Mouse (Mus musculus) adrenal gland, adult 18-20 months (tissue): ENCODE data around the gene Prr7. TPM values are rescaled to one million over a fixed set of nuclear protein-coding genes. Genes with fewer than 3 reads are reported as not detected.

Experiments
- DNase-seq, 2 experiments: peaks; one replicate each; pipeline ENCODE4 v3.0.0; 2021 to 2022; ENCODE audit warnings: low spot score in 2 of 2
- total RNA-seq, 2 experiments: library from RNA; stranded (reverse); gene quantifications; 1 replicate in 1 of 2; 2 replicates in 1 of 2; pipeline ENCODE4 v1.2.3; 2021

Prr7 gene
- total RNA-seq, 2 experiments from 2014 or later: 1.9 to 2.2 TPM

DNA sequence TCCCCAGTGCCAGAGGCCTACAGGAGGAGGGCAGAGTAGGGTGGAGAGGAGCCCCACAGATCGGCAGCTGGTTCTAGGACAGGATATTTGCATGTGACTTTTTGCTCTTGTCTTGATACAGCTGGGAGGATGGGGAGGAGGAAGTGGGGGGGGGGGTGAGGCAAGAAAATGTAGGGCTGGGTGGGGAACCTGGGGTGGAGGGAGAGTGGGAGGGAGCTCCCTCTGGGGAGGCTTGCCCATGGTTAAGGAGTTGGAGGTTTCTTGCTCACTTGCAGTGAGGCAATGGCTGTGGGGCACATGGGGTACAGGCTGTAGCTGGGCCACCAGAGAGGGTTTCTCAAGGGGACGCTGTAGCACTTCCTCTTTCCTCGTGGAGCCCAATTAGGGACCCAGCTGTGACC, 16.5 kb upstream of the Prr7 start:
- DNase-seq: no peak

DNA sequence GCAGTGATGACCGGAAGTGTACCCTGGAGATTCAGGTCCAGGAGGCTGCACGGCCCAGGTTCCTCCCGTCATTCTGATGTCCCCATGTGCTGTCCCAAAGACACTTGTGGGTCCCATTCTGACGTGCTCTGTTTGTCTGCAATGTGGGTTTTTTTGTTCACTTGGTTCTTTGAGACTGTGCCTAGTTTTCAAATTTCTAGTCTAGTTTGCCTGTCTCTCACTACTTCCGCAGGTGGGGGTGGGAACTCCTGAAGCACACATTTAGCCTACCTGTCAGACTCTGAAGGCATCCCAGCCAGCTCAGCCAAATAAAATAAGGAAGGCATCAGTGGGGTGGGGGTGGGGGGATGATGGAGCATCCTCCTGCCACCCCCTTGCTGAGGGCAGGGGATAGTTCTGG, 15.9 kb upstream of the Prr7 start:
- no peak for DNase-seq

DNA sequence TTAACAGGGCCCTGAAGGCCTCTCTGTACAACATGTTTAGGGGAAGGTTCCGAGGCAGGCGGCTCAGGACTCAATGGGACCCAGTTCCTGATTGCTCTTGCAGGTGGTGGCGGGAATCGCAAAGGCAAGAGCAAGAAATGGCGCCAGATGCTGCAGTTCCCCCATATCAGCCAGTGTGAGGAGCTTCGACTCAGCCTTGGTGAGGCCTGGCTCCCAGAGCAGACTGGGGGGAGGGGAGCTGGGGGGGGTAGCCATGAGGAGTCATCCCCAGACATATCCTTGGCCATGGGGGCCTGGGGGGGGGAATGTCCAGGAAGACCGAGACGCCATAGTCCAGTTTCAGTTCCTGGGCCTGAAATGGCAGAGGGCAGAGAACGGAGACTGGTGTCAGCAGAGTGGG, 14.9 kb upstream of the Prr7 start:
- DNase-seq: no peak

DNA sequence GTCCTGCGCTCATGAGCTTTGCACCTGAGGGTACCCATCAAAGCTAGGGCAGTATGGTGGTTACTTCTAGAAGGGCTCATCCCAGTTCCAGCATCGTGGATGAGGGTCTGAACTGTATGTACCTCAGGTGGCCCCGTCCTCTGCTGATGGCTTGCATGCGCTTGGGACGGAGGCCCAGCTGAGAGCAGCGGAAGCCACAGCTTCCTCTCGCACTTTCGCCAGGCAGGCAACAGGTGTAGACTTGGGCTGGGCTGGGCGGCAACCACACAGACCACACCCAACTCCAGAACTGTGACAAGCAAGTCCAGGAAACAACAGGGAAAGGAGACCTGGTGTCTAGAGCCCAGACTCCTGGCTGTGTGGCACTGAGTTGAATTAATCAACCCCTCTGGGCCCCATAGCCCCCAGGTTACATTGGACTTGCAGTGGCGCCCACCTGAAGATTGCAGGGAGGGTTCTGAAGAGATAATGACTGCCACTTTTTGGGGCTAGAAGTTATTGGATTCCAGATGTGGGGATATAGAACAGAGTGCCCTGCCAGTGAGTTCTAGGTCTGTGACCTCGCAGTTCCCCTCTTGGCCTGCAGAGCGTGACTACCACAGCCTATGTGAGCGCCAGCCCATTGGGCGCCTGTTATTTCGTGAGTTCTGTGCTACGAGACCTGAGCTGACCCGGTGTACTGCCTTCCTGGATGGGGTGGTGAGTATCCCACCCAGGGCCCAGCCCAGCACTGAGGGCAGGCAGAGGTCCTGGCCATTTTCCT, 14.2 kb upstream of the Prr7 start:
- DNase-seq: no peak

DNA sequence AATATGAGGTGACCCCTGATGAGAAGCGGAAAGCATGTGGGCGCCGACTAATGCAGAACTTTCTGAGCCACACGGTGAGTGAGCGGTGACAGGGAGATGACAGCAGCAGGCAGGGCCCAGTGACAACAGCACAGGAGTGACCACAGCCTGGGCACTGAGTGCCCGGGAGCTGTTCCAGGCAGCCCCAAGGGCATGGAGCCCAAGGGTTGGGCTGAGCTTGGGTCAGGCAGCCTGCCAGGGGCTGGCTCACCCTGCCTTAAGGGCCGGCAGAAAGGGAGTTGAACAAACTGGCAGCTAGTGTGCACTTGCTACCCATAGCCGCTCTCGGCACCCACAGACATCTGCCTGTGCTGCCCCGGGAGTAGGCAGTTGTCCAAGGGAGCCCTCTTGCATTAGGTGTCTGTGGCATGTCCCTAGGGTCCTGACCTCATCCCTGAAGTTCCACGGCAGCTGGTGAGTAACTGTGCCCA, 13.5 kb upstream of the Prr7 start:
- peak; percentile 59 to 63 for DNase-seq

DNA sequence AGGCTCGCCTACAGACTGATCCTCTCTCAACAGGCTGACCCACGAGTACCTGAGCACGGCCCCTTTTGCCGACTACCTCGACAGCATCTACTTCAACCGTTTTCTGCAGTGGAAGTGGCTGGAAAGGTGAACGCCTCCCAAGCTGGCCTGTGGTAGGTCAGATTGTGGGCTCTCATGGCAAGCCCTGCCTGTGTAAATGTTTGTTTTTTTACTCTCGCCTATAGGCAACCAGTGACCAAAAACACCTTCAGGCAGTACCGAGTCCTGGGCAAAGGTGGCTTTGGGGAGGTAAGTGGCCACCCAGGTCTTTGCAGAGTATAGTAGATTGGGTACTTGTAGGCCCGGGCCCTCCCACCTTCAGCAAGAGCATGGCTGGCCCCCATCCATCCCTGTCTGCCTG, 12.8 kb upstream of the Prr7 start:
- DNase-seq: no peak

- no peak for DNase-seq
Measured at GRCm38 (mm10) chr13:55451785-55452549, 12.1 kb upstream of the Prr7 start.

DNA sequence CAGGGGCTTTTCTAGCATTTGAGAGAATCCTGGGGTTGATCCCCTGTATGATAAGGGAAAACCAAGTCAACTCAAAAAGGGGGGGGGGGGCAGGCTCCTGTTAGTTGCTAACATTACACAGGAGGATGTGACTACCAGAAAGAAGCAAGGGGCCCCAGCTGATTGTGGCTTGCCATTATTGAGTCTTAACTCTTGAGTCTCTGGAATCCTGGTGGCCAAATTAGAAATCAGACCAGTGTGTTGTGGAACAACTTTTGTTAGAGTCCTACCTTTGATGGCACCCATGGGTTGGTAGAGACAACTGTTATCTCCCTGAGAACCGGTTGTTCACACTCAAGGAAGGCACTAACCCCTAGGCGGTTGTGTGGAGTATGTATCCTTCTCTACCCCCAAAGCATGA, 1.1 kb upstream of the Prr7 start:
- DNase-seq: no peak

DNA sequence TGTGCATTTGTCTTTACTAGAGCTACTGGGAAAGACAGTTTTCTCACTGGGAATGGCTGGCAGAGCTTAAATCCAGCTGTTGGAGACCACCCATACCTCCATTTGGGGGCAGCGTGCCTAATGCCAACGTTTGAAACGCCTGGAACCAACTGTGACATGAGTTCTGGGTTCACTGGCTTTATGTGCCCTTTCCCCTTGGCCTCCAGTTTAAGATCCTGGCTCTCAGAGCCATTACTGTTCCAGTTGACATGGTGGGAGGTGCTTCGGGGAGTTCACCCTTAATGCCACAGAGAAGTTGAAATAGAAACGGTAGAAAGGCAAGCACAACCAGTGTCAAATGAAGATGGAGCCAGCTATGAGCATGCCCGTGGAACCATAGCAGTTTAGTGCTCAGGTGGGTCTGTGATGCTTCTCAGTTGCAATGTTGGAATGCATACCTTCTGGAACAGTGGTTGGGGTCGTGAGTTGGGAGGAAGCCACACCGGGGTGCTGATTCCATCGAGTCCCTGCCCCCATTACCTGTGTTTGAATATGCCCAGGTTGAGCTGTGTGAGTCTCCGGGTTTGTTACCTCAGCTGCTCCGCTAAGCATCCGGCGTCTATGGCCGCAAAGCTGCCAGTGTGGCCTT, 554 bp upstream of the Prr7 start:
- no peak for DNase-seq

DNA sequence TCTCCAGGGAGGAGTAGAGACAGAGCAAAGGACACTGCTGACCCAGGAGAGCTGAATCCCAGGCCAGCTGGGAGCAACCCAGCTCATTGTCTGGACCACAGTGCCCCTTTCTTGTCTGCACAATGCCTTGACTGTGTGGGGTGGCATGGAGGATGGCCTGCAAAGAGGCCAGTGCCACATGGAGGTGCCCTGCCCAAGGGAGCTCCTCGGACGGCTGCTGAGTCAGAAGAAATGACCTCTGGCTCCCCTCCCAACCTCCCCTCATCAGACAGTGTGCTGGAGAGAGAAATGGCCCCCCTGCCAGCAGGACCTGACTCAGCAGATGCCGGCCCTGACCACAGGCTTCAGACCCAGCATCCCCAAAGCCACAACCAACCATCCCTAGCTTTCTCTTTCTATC, 1.1 kb downstream of the Prr7 start:
- DNase-seq: no peak

GRCm38 (mm10) chr13:55465830-55466440, 1.9 kb downstream of the Prr7 start:
- no peak for DNase-seq

DNA sequence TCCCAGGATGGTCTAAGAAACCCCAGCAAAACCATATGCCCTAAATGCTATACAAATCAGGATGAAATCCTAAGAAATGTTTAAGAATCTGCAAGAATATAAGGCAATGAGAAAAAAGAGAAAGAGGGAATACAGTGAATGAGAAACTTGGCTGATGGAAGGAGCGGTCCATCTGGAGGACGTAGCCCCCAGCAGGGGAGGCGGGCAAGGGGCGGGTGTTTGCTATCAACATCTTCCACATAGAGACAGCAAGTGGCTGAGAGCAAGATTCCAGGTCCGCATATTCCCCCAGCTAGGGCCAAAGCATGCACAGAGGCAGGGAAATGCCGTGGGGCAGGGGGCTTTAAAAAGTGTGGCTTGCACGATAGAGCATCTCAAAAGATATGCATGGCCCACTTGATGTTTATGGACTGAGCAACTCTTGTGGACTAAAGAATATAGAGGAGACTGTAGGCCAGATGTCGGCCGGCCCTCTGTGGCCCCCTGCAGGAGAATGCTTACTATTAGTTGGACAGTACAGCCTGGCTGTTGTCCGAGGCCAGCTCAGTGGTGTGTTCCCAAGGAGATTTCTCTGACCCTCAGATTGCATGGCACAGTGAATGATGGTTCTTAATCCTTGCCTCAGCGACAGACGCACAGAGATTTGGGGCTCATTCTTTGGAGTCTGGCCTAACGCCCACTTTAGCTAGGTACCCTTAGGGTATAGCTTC, 4.9 kb downstream of the Prr7 start:
- no peak for DNase-seq

GRCm38 (mm10) chr13:55470372-55470771, 6.3 kb downstream of the Prr7 start:
- DNase-seq: no peak

DNA sequence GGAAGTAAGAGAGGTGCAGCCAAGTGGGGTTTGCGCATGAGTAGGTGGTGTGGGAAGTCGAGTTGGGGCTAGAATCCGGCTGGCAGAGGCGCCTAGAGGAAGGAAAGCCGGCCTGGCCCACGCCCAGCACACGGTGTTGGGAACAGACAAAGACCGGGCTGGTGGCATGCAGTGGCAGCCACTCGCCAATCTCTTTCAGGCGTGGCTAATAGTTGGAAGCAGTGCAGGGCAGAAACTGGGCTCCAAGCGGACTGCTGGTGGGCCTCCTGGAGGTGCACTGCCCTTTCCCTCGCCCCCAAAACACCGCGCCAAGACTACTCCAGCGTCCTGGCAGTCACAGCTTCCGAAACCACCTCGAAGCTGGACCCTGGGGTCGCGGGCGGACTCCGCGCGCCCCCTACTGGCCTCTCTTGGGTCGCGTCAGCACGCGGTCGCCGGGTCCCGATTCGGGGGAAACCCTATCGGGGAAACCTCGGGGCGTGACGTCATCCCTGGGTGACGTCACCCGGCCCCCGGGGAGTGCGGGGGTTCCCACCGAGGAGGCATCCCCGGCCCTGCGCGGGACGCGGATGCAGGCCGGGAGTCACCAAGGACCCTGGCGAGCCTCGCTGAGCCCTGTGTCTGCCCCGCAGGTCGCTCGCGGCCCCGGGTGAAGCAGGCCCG, 7.2 kb downstream of the Prr7 start:
- DNase-seq: peak; percentile 86 to 89

GRCm38 (mm10) chr13:55471819-55472131, 7.7 kb downstream of the Prr7 start:
- no peak for DNase-seq

DNA sequence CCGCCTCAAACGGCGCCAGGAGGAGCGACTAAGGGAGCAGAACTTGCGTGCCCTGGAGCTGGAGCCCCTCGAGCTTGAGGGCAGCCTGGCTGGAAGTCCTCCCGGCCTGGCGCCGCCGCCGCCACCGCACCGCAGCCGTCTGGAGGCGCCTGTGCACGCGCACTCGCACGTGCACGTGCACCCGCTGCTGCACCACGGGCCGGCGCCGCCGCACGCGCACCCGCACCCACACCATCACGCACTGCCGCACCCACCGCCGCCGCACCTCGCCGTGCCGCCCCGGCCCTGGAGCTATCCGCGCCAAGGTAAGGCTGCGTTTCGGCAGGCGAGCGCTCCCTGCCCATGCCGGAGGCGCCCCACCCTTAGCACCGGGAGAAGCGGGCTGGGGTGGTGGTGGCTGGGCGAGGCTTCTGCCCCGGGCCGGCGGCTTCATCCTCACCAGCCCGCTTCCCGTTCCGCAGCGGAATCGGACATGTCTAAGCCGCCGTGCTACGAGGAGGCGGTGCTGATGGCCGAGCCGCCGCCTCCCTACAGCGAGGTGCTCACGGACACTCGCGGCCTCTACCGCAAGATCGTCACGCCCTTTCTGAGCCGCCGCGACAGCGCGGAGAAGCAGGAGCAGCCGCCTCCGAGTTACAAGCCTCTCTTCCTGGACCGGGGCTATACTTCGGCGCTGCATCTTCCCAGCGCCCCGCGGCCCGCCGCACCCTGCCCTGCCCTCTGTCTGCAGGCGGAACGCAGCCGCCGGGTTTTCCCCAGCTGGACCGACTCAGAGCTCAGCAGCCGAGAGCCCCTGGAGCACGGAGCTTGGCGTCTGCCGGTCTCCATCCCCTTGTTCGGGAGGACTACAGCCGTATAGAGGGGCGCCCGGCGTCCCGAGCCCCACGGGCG, 8.3 kb downstream of the Prr7 start:
- DNase-seq: peak; percentile 50 to 58

GRCm38 (mm10) chr13:55473076-55473831, 9.2 kb downstream of the Prr7 start:
- DNase-seq: no peak

DNA sequence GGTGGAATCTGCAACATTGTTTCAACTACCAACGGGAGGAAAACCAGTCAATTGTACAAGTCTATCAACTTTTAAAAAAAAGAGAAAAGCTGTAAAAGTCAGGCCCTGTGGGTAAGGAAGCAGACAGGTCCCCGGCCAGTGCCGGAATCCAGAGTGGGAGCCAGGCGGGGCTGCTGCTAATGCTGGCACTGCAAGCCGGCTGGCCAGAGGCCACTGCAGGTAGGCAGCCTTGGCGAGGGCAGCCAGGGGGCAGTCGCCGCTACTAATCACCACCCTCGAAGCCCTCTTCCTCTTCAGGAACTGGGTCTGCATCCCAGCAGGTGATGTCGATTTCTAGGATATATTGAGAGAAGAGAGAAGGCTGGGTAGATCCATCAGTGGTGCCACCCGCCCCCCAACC, 9.9 kb downstream of the Prr7 start:
- DNase-seq: no peak

GRCm38 (mm10) chr13:55474621-55475069, 10.6 kb downstream of the Prr7 start:
- no peak for DNase-seq
